Mouse (Mus musculus): ENCODE data around the gene Madcam1. TPM values are rescaled to one million over a fixed set of nuclear protein-coding genes. Genes with fewer than 3 reads are reported as not detected.
A peak's percentile ranks its signal among the peaks of the same experiment; 100 is the strongest.

Gene Madcam1
- polyA plus RNA-seq, 1 experiment from 2014 or later = not detected

GRCm38 (mm10) chr10:79681591-79682245, 17.4 kb downstream of the Madcam1 start, which contains the start of gene Cdc34:
Gene Cdc34 (plus strand): TSS chr10:79682195.
- ChIA-PET CTCF (no interaction called here), POLR2A (interaction anchor here (0.7 to 1.8 kb wide), 3 partner anchors 12 to 23 kb away, joined by 3 to 9 read pairs (median 4); partner anchors contain the start of genes Bsg and Tpgs1)
- H3K27me3 ChIP-seq = no peaks in the 10 kb centered on the region
- in situ Hi-C loops (cut with MboI; ENCODE audit: low pct_unique_long_range_greater_than_20kb) = no loop called here
- no peak for TF ChIP-seq CTCF (IDR thresholded peaks at IDR 0.05)
- DNase-seq (ENCODE audit: low read depth, low spot score) (peak; percentile 93), ATAC-seq (peak; percentile 69)

GRCm38 (mm10) chr10:79682551-79682915, 18.2 kb downstream of the Madcam1 start:
- DNase-seq (ENCODE audit: low read depth, low spot score) = no peak
- in situ Hi-C loops (cut with MboI; ENCODE audit: low pct_unique_long_range_greater_than_20kb) = no loop called here
- no peaks in the 10 kb centered on the region for H3K27me3 ChIP-seq
- ATAC-seq = no peak
- TF ChIP-seq CTCF (IDR thresholded peaks at IDR 0.05) = no peak
- CTCF ChIA-PET = interaction anchor here (2.3 kb wide), 1 partner anchor 16 kb away, joined by 6 read pairs; no protein-coding TSS in a partner anchor
- POLR2A ChIA-PET = interaction anchor here (1.0 to 1.8 kb wide), 3 partner anchors 12 to 22 kb away, joined by 4 to 9 read pairs (median 6); partner anchors contain the start of genes Bsg and Tpgs1

- no peaks in the 10 kb centered on the region for H3K27me3 ChIP-seq
- ChIA-PET CTCF (interaction anchor here (1.7 to 2.3 kb wide), 3 partner anchors 13 to 19 kb away, joined by 6 to 7 read pairs (median 7); no protein-coding TSS in a partner anchor), POLR2A (interaction anchor here (1.0 to 1.6 kb wide), 2 partner anchors 13 to 21 kb away, joined by 4 to 6 read pairs; partner anchors contain the start of gene Bsg)
- DNase-seq (ENCODE audit: low read depth, low spot score) (no peak), ATAC-seq (peak; percentile 12)
- TF ChIP-seq CTCF (IDR thresholded peaks at IDR 0.05) = no peak
- in situ Hi-C loops (cut with MboI; ENCODE audit: low pct_unique_long_range_greater_than_20kb) = no loop called here
Measured at GRCm38 (mm10) chr10:79682916-79683582, 18.7 kb downstream of the Madcam1 start.

- in situ Hi-C loops (cut with MboI; ENCODE audit: low pct_unique_long_range_greater_than_20kb) = no loop called here
- no peaks in the 10 kb centered on the region for H3K27me3 ChIP-seq
- peak; percentile 36 for ATAC-seq
- CTCF ChIA-PET = interaction anchor here (0.8 to 2.3 kb wide), 5 partner anchors 14 to 20 kb away, joined by 3 to 7 read pairs (median 6); partner anchors contain the start of gene Bsg
- POLR2A ChIA-PET = interaction anchor here (0.5 to 1.6 kb wide), 2 partner anchors 13 to 586 kb away, joined by 3 to 6 read pairs; no protein-coding TSS in a partner anchor
- TF ChIP-seq CTCF (IDR thresholded peaks at IDR 0.05) = no peak
- DNase-seq (ENCODE audit: low read depth, low spot score) = peak; percentile 76
Measured at GRCm38 (mm10) chr10:79683726-79684640, 19.6 kb downstream of the Madcam1 start.

GRCm38 (mm10) chr10:79684770-79685600, 20.6 kb downstream of the Madcam1 start:
- in situ Hi-C loops (cut with MboI; ENCODE audit: low pct_unique_long_range_greater_than_20kb) = no loop called here
- no peak for ATAC-seq
- CTCF ChIA-PET = interaction anchor here (1.2 to 2.3 kb wide), 5 partner anchors 10 to 17 kb away, joined by 3 to 7 read pairs (median 7); no protein-coding TSS in a partner anchor
- H3K27me3 ChIP-seq = no peaks in the 10 kb centered on the region
- POLR2A ChIA-PET = interaction anchor here (0.9 to 1.3 kb wide), 2 partner anchors 11 to 13 kb away, joined by 3 to 5 read pairs; no protein-coding TSS in a partner anchor
- TF ChIP-seq CTCF (IDR thresholded peaks at IDR 0.05) = no peak
- no peak for DNase-seq (ENCODE audit: low read depth, low spot score)

- in situ Hi-C loops (cut with MboI; ENCODE audit: low pct_unique_long_range_greater_than_20kb) = no loop called here
- ChIA-PET POLR2A (interaction anchor here (0.9 to 1.3 kb wide), 2 partner anchors 9 to 12 kb away, joined by 3 to 5 read pairs; no protein-coding TSS in a partner anchor), CTCF (interaction anchor here (1.6 kb wide), 1 partner anchor 9 kb away, joined by 7 read pairs; no protein-coding TSS in a partner anchor)
- no peak for ATAC-seq
- H3K27me3 ChIP-seq = no peaks in the 10 kb centered on the region
- TF ChIP-seq CTCF (IDR thresholded peaks at IDR 0.05) = no peak
- DNase-seq (ENCODE audit: low read depth, low spot score) = no peak
Measured at GRCm38 (mm10) chr10:79686219-79686618, 21.9 kb downstream of the Madcam1 start.

GRCm38 (mm10) chr10:79686691-79687090, 22.3 kb downstream of the Madcam1 start:
- no peaks in the 10 kb centered on the region for H3K27me3 ChIP-seq
- ChIA-PET POLR2A (interaction anchor here (0.6 kb wide), 1 partner anchor 17 kb away, joined by 6 read pairs; no protein-coding TSS in a partner anchor), CTCF (interaction anchor here (1.6 kb wide), 1 partner anchor 8 kb away, joined by 7 read pairs; no protein-coding TSS in a partner anchor)
- in situ Hi-C loops (cut with MboI; ENCODE audit: low pct_unique_long_range_greater_than_20kb) = no loop called here
- no peak for ATAC-seq
- no peak for DNase-seq (ENCODE audit: low read depth, low spot score)
- TF ChIP-seq CTCF (IDR thresholded peaks at IDR 0.05) = no peak

DNA sequence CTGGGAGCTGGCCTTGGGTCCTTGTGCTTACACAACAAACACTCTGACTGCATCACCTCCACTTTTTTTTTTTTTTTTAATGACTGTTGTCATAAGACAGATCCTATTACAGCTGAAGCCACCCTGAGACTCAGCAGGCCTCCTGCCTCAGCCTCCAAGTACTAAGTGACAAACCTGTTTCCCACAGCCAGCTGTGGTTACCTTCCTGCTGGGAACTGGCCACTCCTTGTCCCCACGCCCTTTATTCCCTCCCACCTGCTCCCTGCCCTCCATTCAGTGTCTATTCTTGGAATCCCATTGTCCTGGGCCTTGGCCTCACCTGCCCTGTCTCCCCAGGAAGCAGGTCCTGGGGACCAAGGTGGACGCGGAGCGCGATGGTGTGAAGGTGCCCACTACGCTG, 23.2 kb downstream of the Madcam1 start:
- POLR2A ChIA-PET = interaction anchor here (0.6 to 0.7 kb wide), 2 partner anchors 16 to 1249 kb away, joined by 5 to 6 read pairs; no protein-coding TSS in a partner anchor
- CTCF ChIA-PET = no interaction called here
- TF ChIP-seq CTCF (IDR thresholded peaks at IDR 0.05) = no peak
- in situ Hi-C loops (cut with MboI; ENCODE audit: low pct_unique_long_range_greater_than_20kb) = no loop called here
- ATAC-seq = no peak
- H3K27me3 ChIP-seq = no peaks in the 10 kb centered on the region
- no peak for DNase-seq (ENCODE audit: low read depth, low spot score)

DNA sequence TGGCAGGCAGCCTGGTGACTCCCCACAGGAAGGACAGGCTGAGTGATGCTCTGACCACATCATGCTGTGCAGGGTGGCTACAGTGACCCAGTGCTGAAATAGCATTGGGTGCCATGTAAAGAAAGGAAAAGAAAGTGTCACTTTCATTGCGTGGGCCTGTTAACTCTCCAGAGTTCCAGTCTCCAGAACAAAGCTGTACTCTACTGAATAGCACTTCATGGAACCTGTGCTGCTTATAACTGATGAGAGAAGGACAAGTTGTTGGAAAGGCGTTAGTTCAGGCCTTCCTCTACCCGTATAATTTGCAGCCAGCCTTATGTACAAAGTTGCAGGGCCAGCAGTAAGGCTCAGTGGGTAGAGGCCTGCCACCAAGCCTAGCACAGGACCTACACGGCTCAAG, 24.4 kb downstream of the Madcam1 start, which contains the start of gene Gzmm:
TSS of gene Gzmm (plus strand) at position 301 of the 400 bp plus-strand sequence.
- ATAC-seq (no peak), DNase-seq (ENCODE audit: low read depth, low spot score) (no peak)
- in situ Hi-C loops (cut with MboI; ENCODE audit: low pct_unique_long_range_greater_than_20kb) = no loop called here
- no peaks in the 10 kb centered on the region for H3K27me3 ChIP-seq
- TF ChIP-seq CTCF (IDR thresholded peaks at IDR 0.05) = no peak
- POLR2A ChIA-PET = interaction anchor here (1.1 kb wide), 1 partner anchor 12 kb away, joined by 6 read pairs; no protein-coding TSS in a partner anchor
- CTCF ChIA-PET = no interaction called here
